Mouse (Mus musculus): ENCODE results near the gene Egfr. TPM values are rescaled to one million over a fixed set of nuclear protein-coding genes. Genes with fewer than 3 reads are reported as not detected.
A peak's percentile ranks its signal among the peaks of the same experiment; 100 is the strongest.

The Egfr gene
- polyA plus RNA-seq, 1 experiment: 4.1 TPM

DNA sequence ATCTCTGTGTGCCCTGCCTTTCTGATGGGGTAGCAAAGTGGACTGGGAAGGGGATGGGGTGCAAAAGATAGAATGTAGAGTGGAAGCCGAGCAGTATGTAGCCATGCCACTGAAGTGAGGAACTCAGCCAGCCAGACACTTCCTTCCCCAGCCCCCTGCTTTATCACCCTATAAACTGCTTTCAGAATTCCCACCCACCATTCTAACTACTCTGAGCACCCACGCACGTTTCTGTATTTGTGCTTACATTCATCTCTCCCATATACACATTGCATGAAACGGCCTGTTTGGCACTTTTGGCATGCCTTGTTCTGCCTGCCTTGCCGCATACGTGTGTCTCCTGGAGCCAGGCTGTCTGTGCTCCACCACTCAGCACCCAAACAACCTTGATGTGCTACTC lies 109.0 kb downstream of the Egfr start:
- TF ChIP-seq SRF (IDR thresholded peaks at IDR 0.05; ENCODE audit: control insufficient read depth, insufficient read length, low read depth): no peak
- TF ChIP-seq MYOG (IDR thresholded peaks at IDR 0.05; ENCODE audit: control insufficient read depth in 1 of 3, insufficient read depth in 1 of 3, insufficient read length in 2 of 3, low read depth in 2 of 3): no peak
- no peak for TF ChIP-seq USF1 (IDR thresholded peaks at IDR 0.05; ENCODE audit: low read depth)
- TF ChIP-seq POLR2AphosphoS2 (IDR thresholded peaks at IDR 0.05; ENCODE audit: insufficient read length, low read depth): no peak
- no peak for TF ChIP-seq E2F4 (IDR thresholded peaks at IDR 0.05; ENCODE audit: insufficient read depth)
- Histone ChIP-seq H3K36me3 (ENCODE audit: control insufficient read depth, insufficient read depth) (no peaks in the 10 kb centered on the region), H3K27me3 (ENCODE audit: control insufficient read depth, insufficient read depth, insufficient read length) (no peaks in the 10 kb centered on the region), H3K4me2 (ENCODE audit: low read depth) (no peak overlapping the region), H3K4me3 (no peak overlapping the region), H3K79me2 (ENCODE audit: control insufficient read depth, insufficient read depth) (no peaks in the 10 kb centered on the region), H3ac (ENCODE audit: control insufficient read depth, insufficient read length) (no peak overlapping the region)

DNA sequence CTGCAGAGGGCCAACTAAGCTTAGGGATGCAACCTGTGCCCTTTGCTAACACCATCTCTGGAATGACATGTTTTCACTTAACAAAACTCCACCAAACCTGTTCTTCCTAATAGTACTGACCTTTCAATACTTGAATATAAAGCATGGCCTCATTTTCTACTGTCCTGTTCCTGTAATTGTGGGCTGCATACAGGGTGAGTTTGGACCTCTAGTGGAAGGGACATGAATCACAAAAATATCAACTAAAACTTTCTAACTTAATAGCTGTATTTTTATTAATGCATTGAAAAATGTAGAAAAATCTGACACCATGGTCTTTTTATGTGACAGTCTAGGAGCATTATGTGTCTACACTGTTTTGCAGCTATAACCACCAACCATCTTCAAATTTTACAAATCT lies 111.5 kb downstream of the Egfr start:
- H3K4me3 ChIP-seq: no peak overlapping the region
- H3ac ChIP-seq (ENCODE audit: control insufficient read depth, insufficient read length): no peak overlapping the region
- no peak overlapping the region for H3K4me2 ChIP-seq (ENCODE audit: low read depth)
- H3K36me3 ChIP-seq (ENCODE audit: control insufficient read depth, insufficient read depth): no peaks in the 10 kb centered on the region
- H3K27me3 ChIP-seq (ENCODE audit: control insufficient read depth, insufficient read depth, insufficient read length): no peaks in the 10 kb centered on the region
- TF ChIP-seq TCF3 (IDR thresholded peaks at IDR 0.05; ENCODE audit: insufficient read length, low read depth) (no peak), MYOD1 (IDR thresholded peaks at IDR 0.05; ENCODE audit: control insufficient read depth in 1 of 3, insufficient read length in 2 of 3, low read depth in 2 of 3) (no peak), SRF (IDR thresholded peaks at IDR 0.05; ENCODE audit: control insufficient read depth, insufficient read length, low read depth) (no peak), REST (IDR thresholded peaks at IDR 0.05; ENCODE audit: insufficient read depth, insufficient read length) (no peak), POLR2AphosphoS2 (IDR thresholded peaks at IDR 0.05; ENCODE audit: insufficient read length, low read depth) (no peak), TCF12 (IDR thresholded peaks at IDR 0.05; ENCODE audit: insufficient read depth, poor library complexity, severe bottlenecking) (no peak), CEBPB (IDR thresholded peaks at IDR 0.05; ENCODE audit: insufficient read depth, poor library complexity, severe bottlenecking) (no peak), MAX (IDR thresholded peaks at IDR 0.05; ENCODE audit: low read depth) (no peak)
- no peaks in the 10 kb centered on the region for H3K79me2 ChIP-seq (ENCODE audit: control insufficient read depth, insufficient read depth)

DNA sequence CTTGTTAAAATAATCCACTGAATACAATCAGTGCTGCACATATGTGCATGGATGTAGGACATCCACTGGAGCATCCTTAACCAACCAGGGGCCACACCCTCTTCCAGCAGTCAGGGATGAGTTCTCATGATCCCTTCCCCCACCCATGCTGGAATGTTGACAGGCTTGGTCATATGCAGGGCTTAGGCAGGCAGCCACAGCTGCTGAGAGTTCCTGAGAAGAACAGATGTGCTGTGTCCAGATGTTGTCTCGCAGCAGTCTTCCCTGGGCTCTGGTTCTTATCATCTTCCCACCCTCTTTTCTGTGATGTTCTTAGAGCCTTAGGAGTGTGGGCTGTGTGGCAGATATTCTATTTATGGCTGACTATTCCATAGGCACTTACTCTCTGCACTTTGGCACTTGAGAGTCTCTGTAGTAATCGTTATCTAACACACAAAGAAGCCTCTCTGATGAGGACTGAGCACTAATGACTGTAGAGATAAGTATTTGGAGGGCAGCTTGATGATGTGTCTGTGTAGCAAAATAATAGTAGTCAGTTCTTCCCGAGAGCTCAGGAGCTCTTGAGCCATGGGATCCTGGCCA lies 113.1 kb downstream of the Egfr start:
- H3K4me2 ChIP-seq (ENCODE audit: low read depth): no peak overlapping the region
- H3K79me2 ChIP-seq (ENCODE audit: control insufficient read depth, insufficient read depth): no peaks in the 10 kb centered on the region
- H3K27me3 ChIP-seq (ENCODE audit: control insufficient read depth, insufficient read depth, insufficient read length): no peaks in the 10 kb centered on the region
- H3K36me3 ChIP-seq (ENCODE audit: control insufficient read depth, insufficient read depth): no peaks in the 10 kb centered on the region
- no peak overlapping the region for H3K4me3 ChIP-seq
- peak in 2 of 3 experiments; percentile 12 to 73 for TF ChIP-seq MYOD1 (IDR thresholded peaks at IDR 0.05; ENCODE audit: control insufficient read depth in 1 of 3, insufficient read length in 2 of 3, low read depth in 2 of 3)
- TF ChIP-seq MAX (IDR thresholded peaks at IDR 0.05; ENCODE audit: low read depth): no peak
- no peak overlapping the region for H3ac ChIP-seq (ENCODE audit: control insufficient read depth, insufficient read length)

DNA sequence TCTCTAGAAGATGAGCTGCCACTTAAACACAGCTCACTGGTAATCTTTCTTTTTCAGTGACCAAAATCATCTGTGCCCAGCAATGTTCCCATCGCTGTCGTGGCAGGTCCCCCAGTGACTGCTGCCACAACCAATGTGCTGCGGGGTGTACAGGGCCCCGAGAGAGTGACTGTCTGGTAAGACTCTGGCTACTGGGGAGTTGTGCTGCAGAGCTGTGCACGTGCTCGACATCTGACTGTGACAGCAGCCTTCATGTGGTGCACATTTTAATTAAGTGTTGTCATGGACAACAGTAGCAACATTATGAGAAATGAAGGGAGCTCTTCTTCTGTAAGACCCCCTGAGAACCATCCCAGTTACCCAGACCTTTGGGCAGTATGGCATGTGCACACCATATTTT lies 116.0 kb downstream of the Egfr start:
- TF ChIP-seq POLR2AphosphoS2 (IDR thresholded peaks at IDR 0.05; ENCODE audit: insufficient read length, low read depth) (no peak), MYOD1 (IDR thresholded peaks at IDR 0.05; ENCODE audit: control insufficient read depth in 1 of 3, insufficient read length in 2 of 3, low read depth in 2 of 3) (no peak), REST (IDR thresholded peaks at IDR 0.05; ENCODE audit: insufficient read depth, insufficient read length) (no peak), TCF12 (IDR thresholded peaks at IDR 0.05; ENCODE audit: insufficient read depth, poor library complexity, severe bottlenecking) (no peak), POLR2A (IDR thresholded peaks at IDR 0.05; ENCODE audit: insufficient read length, low read depth) (no peak), MAX (IDR thresholded peaks at IDR 0.05; ENCODE audit: low read depth) (no peak), E2F4 (IDR thresholded peaks at IDR 0.05; ENCODE audit: insufficient read depth) (no peak), SRF (IDR thresholded peaks at IDR 0.05; ENCODE audit: control insufficient read depth, insufficient read length, low read depth) (no peak), TCF3 (IDR thresholded peaks at IDR 0.05; ENCODE audit: insufficient read length, low read depth) (no peak), USF1 (IDR thresholded peaks at IDR 0.05; ENCODE audit: low read depth) (no peak), CEBPB (IDR thresholded peaks at IDR 0.05; ENCODE audit: insufficient read depth, poor library complexity, severe bottlenecking) (no peak), MYOG (IDR thresholded peaks at IDR 0.05; ENCODE audit: control insufficient read depth in 1 of 3, insufficient read depth in 1 of 3, insufficient read length in 2 of 3, low read depth in 2 of 3) (no peak)
- Histone ChIP-seq H3K79me2 (ENCODE audit: control insufficient read depth, insufficient read depth) (no peaks in the 10 kb centered on the region), H3K36me3 (ENCODE audit: control insufficient read depth, insufficient read depth) (no peaks in the 10 kb centered on the region), H3K27me3 (ENCODE audit: control insufficient read depth, insufficient read depth, insufficient read length) (no peaks in the 10 kb centered on the region), H3ac (ENCODE audit: control insufficient read depth, insufficient read length) (no peak overlapping the region), H3K4me2 (ENCODE audit: low read depth) (no peak overlapping the region), H3K4me3 (no peak overlapping the region)

DNA sequence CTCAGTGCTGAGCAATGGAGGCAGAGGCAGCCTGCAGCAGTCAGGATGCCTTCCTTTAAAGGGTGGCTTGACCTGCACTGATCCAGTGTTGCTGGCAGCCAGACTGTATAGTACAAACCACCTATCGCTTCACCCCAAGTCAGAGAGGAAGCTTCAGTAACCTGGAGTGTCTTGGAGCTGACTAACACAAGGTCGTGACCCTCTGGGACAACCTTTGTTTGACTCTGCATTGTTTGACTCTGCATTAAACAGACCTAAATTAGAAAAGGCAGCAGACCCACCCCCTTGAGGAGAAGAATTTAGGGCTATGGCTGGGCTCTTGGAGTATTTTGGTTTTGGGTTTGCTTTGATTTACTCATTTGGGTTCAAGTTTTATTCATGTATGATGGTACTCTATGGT lies 117.5 kb downstream of the Egfr start:
- H3K27me3 ChIP-seq (ENCODE audit: control insufficient read depth, insufficient read depth, insufficient read length): no peaks in the 10 kb centered on the region
- TF ChIP-seq SRF (IDR thresholded peaks at IDR 0.05; ENCODE audit: control insufficient read depth, insufficient read length, low read depth) (no peak), E2F4 (IDR thresholded peaks at IDR 0.05; ENCODE audit: insufficient read depth) (no peak), TCF12 (IDR thresholded peaks at IDR 0.05; ENCODE audit: insufficient read depth, poor library complexity, severe bottlenecking) (no peak), POLR2A (IDR thresholded peaks at IDR 0.05; ENCODE audit: insufficient read length, low read depth) (no peak), MYOG (IDR thresholded peaks at IDR 0.05; ENCODE audit: control insufficient read depth in 1 of 3, insufficient read depth in 1 of 3, insufficient read length in 2 of 3, low read depth in 2 of 3) (no peak), POLR2AphosphoS2 (IDR thresholded peaks at IDR 0.05; ENCODE audit: insufficient read length, low read depth) (no peak), CEBPB (IDR thresholded peaks at IDR 0.05; ENCODE audit: insufficient read depth, poor library complexity, severe bottlenecking) (no peak), REST (IDR thresholded peaks at IDR 0.05; ENCODE audit: insufficient read depth, insufficient read length) (no peak), MAX (IDR thresholded peaks at IDR 0.05; ENCODE audit: low read depth) (no peak), USF1 (IDR thresholded peaks at IDR 0.05; ENCODE audit: low read depth) (no peak), TCF3 (IDR thresholded peaks at IDR 0.05; ENCODE audit: insufficient read length, low read depth) (no peak), MYOD1 (IDR thresholded peaks at IDR 0.05; ENCODE audit: control insufficient read depth in 1 of 3, insufficient read length in 2 of 3, low read depth in 2 of 3) (no peak)
- no peak overlapping the region for H3ac ChIP-seq (ENCODE audit: control insufficient read depth, insufficient read length)
- no peaks in the 10 kb centered on the region for H3K79me2 ChIP-seq (ENCODE audit: control insufficient read depth, insufficient read depth)
- no peaks in the 10 kb centered on the region for H3K36me3 ChIP-seq (ENCODE audit: control insufficient read depth, insufficient read depth)
- no peak overlapping the region for H3K4me3 ChIP-seq
- no peak overlapping the region for H3K4me2 ChIP-seq (ENCODE audit: low read depth)

All from myocyte (in vitro differentiated cells).